Comparison of ENCODE assay signal across 10 mouse cellular contexts in the genomic region with DNA sequence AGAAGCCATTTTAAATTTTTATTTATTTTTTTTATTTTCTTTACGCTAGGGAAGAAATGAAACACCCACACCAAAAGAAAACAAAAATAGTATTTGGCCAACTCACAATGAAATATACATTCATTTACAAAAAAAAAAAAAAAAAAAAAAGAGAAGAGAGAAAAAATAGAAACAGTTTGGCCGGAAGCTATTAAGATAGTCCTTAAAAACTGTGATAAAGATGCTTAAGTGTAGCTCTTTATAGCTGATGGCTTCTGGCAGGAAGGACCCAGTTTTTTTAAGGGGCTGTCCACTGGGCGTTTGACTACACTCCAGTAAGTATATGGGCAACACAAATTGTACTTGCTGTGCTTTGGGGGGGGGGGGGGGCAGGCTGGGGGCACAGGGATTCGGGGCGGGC. TPM values are rescaled to one million over a fixed set of nuclear protein-coding genes. Genes with fewer than 3 reads are reported as not detected.
DNase-seq lines count a peak whose midpoint lies in the region; ATAC-seq and TF ChIP-seq lines count a peak whose summit lies in the region.
"Had no signal": no experiment of that assay in that cellular context is flagged by ENCODE, and none has a peak within 500 bp of the region (broad histone marks: within the 10 kb centered on the region; RNA-seq: fewer than 3 reads in every experiment).

No protein-coding gene starts in this region.

- peaks cover 26% of the 10 kb centered on the region for H3K4me1 ChIP-seq in heart, embryonic 15.5 days (replicated peaks)
- peaks cover 15% of the 10 kb centered on the region for H3K4me1 ChIP-seq in neural tube, embryonic 15.5 days

- H3K27ac ChIP-seq in gastrocnemius, adult 2 months = peak overlapping the region; percentile 51; the same call in 1 of the 2 replicates
- peak overlapping the region; percentile 60 for H3K27ac ChIP-seq in heart, embryonic 15.5 days
- peak overlapping the region; percentile 48; the same call in 1 of the 2 replicates for H3K27ac ChIP-seq in layer of hippocampus, adult 2 months
- H3K27ac ChIP-seq in neural tube, embryonic 15.5 days (replicated peaks) = no peak overlapping the region

- H3K9me3 ChIP-seq in heart, embryonic 15.5 days (replicated peaks) = no peaks in the 10 kb centered on the region
- H3K9me3 ChIP-seq in neural tube, embryonic 15.5 days (replicated peaks) = no peaks in the 10 kb centered on the region
- H3K9me3 ChIP-seq: embryonic facial prominence, embryonic 15.5 days; hindbrain, embryonic 13.5 days had no signal

- H3K36me3 ChIP-seq in heart, embryonic 15.5 days = no peaks in the 10 kb centered on the region
- H3K36me3 ChIP-seq in neural tube, embryonic 15.5 days = no peaks in the 10 kb centered on the region
- H3K36me3 ChIP-seq: embryonic facial prominence, embryonic 15.5 days; hindbrain, embryonic 13.5 days had no signal

- H3K9ac ChIP-seq in heart, embryonic 15.5 days = no peak overlapping the region
- H3K9ac ChIP-seq in neural tube, embryonic 15.5 days (replicated peaks) = no peak overlapping the region
- H3K9ac ChIP-seq: embryonic facial prominence, embryonic 15.5 days; hindbrain, embryonic 13.5 days had no signal

- TF ChIP-seq CTCF in gastrocnemius, adult 2 months (IDR thresholded peaks at IDR 0.05) = no peak
- no peak for TF ChIP-seq CTCF in layer of hippocampus, adult 2 months (conservative IDR thresholded peaks at IDR 0.05)

- no peak for ATAC-seq in heart, embryonic 15.5 days (replicated peaks; ENCODE audit: insufficient number of reproducible peaks, insufficient read depth, low FRiP score, low read depth)
- no peak for ATAC-seq in neural tube, embryonic 15.5 days (ENCODE audit: low FRiP score)
- ATAC-seq: CD4-positive, CD25-positive, alpha-beta regulatory T cell, adult 4 months had no signal

- no peaks in the 10 kb centered on the region for H3K27me3 ChIP-seq in heart, embryonic 15.5 days
- no peaks in the 10 kb centered on the region for H3K27me3 ChIP-seq in neural tube, embryonic 15.5 days (replicated peaks)
- H3K27me3 ChIP-seq: embryonic facial prominence, embryonic 15.5 days; hindbrain, embryonic 13.5 days had no signal

- intact Hi-C loops in gastrocnemius, adult 2 months (cut with DNase I) = no loop called here
- intact Hi-C loops in gastrocnemius, postnatal 14 days (cut with DNase I; ENCODE audit: low total_unique reads) = no loop called here

- H3K4me2 ChIP-seq in heart, embryonic 15.5 days = peak overlapping the region; percentile 44
- H3K4me2 ChIP-seq in neural tube, embryonic 15.5 days = peak overlapping the region; percentile 34

- no peak for DNase-seq in gastrocnemius, adult 2 months
- no peak for DNase-seq in gastrocnemius, postnatal 14 days
- DNase-seq in heart, adult 8-10 months (ENCODE audit: low spot score) = no peak
- DNase-seq in layer of hippocampus, adult 2 months (ENCODE audit: low spot score in 2 of 2) = no peak
- DNase-seq in layer of hippocampus, adult 9-10 months (ENCODE audit: low spot score) = no peak

- no peak overlapping the region for H3K4me3 ChIP-seq in gastrocnemius, adult 2 months
- no peak overlapping the region for H3K4me3 ChIP-seq in heart, embryonic 15.5 days
- H3K4me3 ChIP-seq in layer of hippocampus, adult 2 months = no peak overlapping the region
- H3K4me3 ChIP-seq in neural tube, embryonic 15.5 days (replicated peaks) = no peak overlapping the region
- H3K4me3 ChIP-seq: embryonic facial prominence, embryonic 15.5 days; hindbrain, embryonic 13.5 days had no signal

- WGBS in heart, embryonic 15.5 days = 32% methylated on average over 5 of the region's 5 CpGs
- 56% methylated on average over 5 of the region's 5 CpGs for WGBS in neural tube, embryonic 15.5 days

RNA-seq across cellular contexts. Expression of a gene that starts 29.9 kb away (rescaled TPM):
- 10 to 100 TPM; 73.9 to 88.3 TPM for total RNA-seq in gastrocnemius, adult 2 months (2021)
- 10 to 100 TPM; 31.9 to 33.3 TPM for total RNA-seq in gastrocnemius, postnatal 14 days (2021)
- 61.4 and 80.2 TPM in 2 replicates for polyA plus RNA-seq in heart, embryonic 15.5 days (2015; fragmentation: Nextera tagmentation; extraction: Ambion mirVana)
- 100 to 1,000 TPM in 1 of 4 experiments, 10 to 100 TPM in 3; 87.6 to 103 (median 91.3) TPM for total RNA-seq in heart, adult 8-10 months (2022)
- total RNA-seq in layer of hippocampus, adult 2 months (2021) = 10 to 100 TPM; 40.2 to 40.5 TPM
- polyA plus RNA-seq in neural tube, embryonic 15.5 days (2015; fragmentation: Nextera tagmentation; extraction: Ambion mirVana) = 19.2 and 20.1 TPM in 2 replicates
